Mouse (Mus musculus) right cerebral cortex, adult 2 months (tissue): Measurements from ENCODE around the gene Ppm1h.
"Not testable (repeated sequence)": the region's sequence is repeated elsewhere in the genome, so short reads cannot be mapped to it uniquely, and the experiment has no call there.

ENCODE experiments used
- DNase-seq, 2 experiments: peaks; one replicate each; pipeline ENCODE4 v3.0.0; 2021 to 2022; ENCODE audit warnings: low spot score in 2 of 2

The Ppm1h gene

GRCm38 (mm10) chr10:122931193-122931832 is 252.8 kb downstream of the Ppm1h start:
- peak; percentile 64 to 74 for DNase-seq

DNA sequence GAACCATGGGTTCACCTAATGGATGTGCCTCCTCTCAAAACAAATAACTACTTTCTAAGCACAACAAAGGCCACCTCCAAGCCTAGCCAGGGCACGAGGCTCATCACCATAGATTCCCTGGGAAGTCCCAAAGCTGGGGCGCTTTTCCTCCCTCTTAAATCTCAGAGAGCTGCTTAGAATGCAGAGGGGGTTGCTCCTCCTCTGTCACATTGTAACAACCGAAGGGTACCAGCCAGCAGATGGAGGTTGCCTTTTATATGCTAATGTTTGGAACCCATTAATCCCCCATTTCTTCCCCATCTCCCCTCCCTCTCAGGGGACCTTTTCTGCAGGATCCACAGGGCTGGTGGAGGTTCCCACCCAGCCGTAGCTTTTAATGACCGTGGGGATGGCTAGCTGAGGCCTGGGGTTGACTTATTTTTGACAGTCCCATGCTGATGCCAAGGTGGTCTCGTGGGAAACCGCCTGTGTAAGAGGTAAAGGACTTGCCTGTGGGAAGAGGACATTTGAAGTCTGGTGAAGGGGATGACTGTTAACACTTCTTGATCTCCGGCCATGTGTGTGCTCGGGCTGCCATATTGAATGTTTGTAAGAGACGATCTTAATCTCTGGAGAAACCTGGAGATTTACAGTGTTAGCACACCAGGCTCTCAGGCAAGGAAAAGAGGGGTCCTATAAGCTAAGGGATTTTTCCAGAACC is 253.4 kb downstream of the Ppm1h start:
- DNase-seq, result no peak

DNA sequence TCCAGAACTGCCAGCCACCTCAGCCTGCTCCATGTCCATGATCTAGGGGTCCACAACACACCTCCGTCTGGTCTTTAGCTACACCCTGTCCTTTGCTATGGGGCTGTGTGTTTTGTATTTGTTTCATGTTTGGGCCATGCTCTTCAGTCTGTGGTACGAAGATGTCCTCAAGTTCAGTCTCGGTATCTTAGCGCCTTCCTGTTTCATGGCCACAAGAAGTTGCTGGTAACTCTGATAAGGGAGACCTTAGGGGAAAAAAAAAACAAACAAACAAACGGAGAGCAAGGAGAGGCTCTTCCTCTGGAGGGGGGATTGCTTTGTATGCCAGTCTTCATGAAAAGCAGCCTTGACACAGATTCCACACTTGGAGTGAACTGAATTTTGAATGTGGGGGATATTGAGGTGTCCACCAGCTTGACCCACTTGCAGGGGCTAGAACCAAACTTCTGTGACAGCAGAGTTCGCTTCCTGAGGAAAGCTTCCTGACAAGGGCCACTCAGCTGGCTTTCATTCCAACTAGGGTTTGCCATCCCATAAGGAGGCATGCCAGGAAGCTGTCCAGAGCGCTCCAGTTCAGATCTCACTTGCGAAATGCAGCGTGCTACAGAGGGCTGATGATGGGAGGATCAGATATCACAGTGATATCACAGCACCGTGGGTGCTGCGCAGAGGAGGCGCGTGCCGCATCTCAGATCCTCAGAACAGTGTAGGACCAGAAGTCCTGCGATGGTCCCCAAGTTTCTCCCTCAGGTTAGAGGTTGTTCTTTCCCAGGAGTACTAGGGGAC is 254.7 kb downstream of the Ppm1h start:
- DNase-seq, result no peak

DNA sequence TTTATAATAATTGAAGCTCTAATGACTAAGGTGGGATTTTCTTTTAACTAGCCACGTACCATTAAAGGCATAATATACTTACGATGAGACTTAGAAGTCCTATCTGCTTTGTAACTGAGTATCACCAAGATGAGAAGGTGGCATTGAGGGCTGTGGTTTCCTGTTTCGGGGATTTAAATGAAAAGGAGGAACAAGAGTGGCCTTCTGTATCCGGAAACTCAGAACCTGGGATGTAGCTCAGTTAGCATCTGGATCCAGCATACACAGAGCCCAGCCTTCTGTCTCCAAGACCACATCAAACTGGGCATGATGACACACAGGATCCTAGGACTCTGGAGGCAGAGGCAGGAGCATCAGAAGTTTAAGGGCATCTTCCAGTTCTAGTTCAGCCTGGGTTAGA is 256.8 kb downstream of the Ppm1h start:
- DNase-seq, result not testable (repeated sequence)

- not testable (repeated sequence) for DNase-seq
Measured at GRCm38 (mm10) chr10:122937380-122937779, 258.8 kb downstream of the Ppm1h start.

DNA sequence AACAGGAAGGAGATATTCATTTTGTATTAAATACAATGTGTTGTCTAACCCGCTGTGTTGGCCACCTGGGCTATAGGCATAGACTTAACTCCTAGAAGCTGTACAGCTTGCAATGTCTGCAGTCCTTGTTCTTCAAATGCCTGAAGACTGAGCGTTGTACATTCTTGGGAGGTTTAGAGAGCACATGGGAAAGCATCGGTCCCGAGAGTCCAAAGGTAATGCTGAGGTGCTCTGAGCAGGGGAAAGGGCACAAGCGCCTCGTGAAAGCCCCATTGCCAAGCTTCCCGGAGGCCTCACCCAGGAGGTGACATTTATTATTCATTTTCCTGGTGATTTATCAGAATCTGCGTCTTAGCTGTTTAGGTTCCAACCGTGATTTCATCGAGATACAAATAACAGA is 261.0 kb downstream of the Ppm1h start:
- DNase-seq, result no peak

DNA sequence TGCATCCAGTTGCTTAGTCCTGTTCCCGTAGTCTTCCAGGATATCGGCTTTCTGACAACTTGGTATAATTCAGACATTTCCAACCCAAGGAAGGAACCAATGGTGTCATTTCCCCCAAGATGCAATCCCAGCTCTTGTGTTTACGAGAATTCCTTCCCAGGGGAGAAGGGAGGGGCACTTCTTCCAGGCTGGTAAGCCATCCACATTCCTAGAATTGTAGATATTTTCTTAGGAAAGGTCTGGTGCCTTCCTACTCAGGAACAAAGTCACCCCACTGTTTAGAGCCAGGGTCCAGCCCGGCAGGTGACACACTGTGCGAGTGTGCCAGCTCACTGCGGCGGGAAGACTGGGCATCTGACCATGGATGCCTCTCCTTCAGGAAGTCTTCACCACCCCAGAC is 264.2 kb downstream of the Ppm1h start:
- no peak for DNase-seq

GRCm38 (mm10) chr10:122943824-122944223 is 265.3 kb downstream of the Ppm1h start:
- no peak for DNase-seq

GRCm38 (mm10) chr10:122944888-122945287 is 266.3 kb downstream of the Ppm1h start:
- no peak for DNase-seq

DNA sequence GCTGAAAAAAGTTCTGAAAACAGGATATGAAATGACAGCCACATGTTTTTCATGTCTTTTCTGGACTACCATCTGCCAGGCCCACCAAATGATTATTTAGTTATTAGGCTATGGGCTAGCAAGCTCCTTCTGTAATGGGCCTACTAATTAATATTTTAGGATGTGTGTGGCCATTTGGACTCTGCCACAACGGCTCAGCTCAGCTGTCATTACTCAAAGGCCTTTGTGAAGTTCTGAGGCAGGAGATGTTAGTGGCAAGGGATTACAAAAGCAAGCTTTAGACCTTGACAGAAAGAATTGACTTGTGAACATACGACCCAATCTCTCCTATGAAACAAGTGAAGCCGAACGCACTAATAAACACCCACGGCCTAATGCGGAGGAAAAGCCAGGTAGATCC is 272.4 kb downstream of the Ppm1h start:
- DNase-seq, result no peak

DNA sequence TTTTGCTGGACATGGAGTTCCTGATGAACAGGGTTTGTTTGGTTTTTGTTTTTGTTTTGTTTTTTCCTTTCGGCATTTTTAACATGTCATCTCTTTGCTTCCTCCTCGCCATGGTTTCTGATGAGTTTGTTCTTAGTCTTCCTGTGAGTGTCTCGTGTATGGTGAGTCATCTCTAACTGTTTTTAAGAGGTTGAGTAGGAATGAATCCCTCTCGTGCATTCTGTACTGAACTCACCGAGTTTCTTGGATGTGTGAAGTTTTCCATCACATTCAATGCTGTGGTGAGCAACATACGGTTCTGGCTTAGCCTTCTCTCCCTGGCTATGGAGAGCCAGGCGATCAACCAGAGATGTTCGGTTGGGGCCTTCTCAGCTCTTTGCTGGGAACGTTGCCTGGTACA is 275.0 kb downstream of the Ppm1h start:
- DNase-seq, result no peak

DNA sequence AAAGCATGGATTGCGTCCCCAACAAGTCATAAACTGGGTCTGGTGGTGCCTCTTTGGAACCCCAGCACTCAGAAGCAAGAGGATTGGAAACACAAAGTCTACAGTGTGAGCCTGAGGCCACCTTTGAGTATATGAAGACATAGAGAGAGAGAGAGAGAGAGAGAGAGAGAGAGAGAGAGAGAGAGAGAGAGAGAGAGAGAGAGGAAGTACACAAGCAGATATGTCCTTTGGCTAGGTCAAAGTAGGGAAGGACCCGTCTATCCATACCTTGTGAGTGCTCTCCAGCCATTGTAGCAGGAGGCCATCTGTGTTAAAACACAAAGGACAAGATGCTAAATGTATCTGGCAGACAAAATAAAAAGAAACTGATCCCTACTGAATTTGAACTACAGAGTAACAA is 279.4 kb downstream of the Ppm1h start:
- no peak for DNase-seq

DNA sequence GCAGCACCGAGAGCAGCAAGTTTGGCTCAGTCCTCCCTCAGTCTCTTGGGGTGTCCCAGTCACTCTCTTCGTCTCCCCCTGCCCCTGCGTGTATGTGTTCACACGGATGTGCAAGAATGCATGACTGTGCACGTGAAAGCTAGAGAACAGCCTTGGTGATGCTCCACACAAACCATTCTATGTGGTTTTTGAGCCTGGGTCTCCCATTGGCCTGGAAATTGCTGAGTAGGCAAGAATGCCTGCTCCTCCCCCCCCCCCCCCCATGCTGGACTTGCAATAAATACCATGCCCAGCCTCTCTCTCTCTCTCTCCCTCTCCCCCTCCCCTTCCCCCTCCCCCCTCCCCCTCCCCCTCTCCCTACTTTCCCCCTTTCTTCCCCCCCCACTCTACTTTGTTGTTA is 280.1 kb downstream of the Ppm1h start:
- no peak for DNase-seq

- DNase-seq, result no peak
Measured at GRCm38 (mm10) chr10:122960216-122960615, 281.7 kb downstream of the Ppm1h start.

DNA sequence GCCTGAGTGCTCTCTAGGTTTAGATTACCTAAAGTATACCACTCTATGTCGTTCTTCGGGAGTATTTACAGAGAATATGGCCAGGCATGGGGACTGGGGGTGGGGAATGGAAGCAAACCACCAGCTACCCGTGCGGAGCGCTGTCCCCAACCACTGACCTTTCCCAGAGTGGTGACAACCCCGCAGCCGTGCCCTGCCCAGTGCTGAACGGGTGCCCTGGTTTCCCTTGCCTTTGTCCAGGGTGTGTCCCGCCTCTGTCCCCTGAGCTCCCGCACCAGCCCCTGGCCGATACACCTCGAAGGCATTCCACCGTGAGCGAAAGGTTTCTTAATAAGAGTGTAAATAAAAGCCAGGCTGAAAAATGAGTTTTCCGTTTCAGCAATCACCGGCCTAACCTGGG is 282.2 kb downstream of the Ppm1h start:
- no peak for DNase-seq

GRCm38 (mm10) chr10:122961494-122961893 is 282.9 kb downstream of the Ppm1h start:
- no peak for DNase-seq

- no peak for DNase-seq
Measured at GRCm38 (mm10) chr10:122962651-122963050, 284.1 kb downstream of the Ppm1h start.

- no peak for DNase-seq
Measured at GRCm38 (mm10) chr10:122963463-122964240, 285.1 kb downstream of the Ppm1h start.

DNA sequence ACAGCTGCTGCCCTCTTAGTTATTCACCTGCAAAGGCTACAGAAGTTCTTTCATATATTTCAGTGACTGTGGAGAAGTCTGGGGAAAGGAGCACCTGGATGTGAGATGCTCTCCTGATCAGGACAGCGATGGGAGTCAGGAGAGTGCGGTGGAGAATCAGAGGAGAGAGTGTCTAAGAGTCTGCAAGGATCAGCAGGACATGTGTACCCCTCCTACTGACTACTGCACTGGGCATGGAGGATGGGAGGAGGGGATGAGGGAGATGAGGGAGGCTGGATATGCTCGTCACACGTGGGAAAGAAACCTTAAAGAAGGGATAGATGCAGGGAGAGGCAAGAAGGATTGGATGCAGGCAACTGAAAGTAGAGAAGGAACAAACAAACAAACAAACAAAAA is 285.7 kb downstream of the Ppm1h start:
- no peak for DNase-seq

DNA sequence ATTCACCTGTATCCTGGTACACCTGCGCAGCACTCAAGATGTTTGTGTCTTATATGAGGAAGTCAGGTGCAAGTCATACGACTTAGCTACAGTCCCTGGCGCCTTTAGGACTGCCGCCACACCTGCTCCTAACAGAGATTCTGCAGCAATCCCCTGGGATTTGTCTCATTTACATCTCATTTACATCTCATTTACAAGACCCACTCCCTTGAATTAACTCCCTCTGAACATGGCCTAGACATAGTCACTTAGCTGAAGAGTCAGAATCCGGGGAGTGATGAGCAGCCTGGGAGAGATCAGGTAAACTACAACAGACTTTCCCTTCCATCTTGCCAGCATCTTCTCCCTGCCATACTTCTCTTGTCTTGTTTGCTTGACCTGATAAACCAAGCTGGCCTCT is 287.1 kb downstream of the Ppm1h start:
- not testable (repeated sequence) for DNase-seq

- no peak for DNase-seq
Measured at GRCm38 (mm10) chr10:122966421-122966820, 287.9 kb downstream of the Ppm1h start.

GRCm38 (mm10) chr10:122970188-122970587 is 291.6 kb downstream of the Ppm1h start:
- no peak for DNase-seq
